Mouse (Mus musculus) thymus, adult 2 months (tissue): ENCODE results near the gene Atp6ap2. TPM values are rescaled to one million over a fixed set of nuclear protein-coding genes. Genes with fewer than 3 reads are reported as not detected.

Source experiments
- DNase-seq: peaks from one replicate; pipeline ENCODE4 v3.0.0; 2021
- H3K27ac ChIP-seq: fragments of 200-500 bp; 2 replicates; pipeline ENCODE4 v1.5.1; 2012; ENCODE audit warnings: low read length, control low read depth; ENCODE audit not compliant: control insufficient read depth, insufficient read depth
- H3K27me3 ChIP-seq: fragments of 200-500 bp; 2 replicates; pipeline ENCODE4 v1.6.1; 2012; ENCODE audit warnings: mild to moderate bottlenecking, low read length, moderate library complexity, mixed read lengths; ENCODE audit not compliant: control insufficient read depth, insufficient read depth
- H3K36me3 ChIP-seq: fragments of 200-500 bp; 2 replicates; pipeline ENCODE4 v1.6.1; 2012; ENCODE audit warnings: mild to moderate bottlenecking, low read length, moderate library complexity; ENCODE audit not compliant: control insufficient read depth, insufficient read depth
- H3K4me1 ChIP-seq: fragments of 200-500 bp; replicated peaks from 2 replicates; pipeline ENCODE4 v1.6.1; 2012; ENCODE audit warnings: low read length; ENCODE audit not compliant: control insufficient read depth, insufficient read depth
- H3K4me3 ChIP-seq: fragments of 200-500 bp; 2 replicates; pipeline ENCODE4 v1.5.1; 2012; ENCODE audit warnings: mild to moderate bottlenecking, low read length, control low read depth, moderate library complexity; ENCODE audit not compliant: control insufficient read depth, insufficient read depth
- CTCF ChIP-seq: fragments of 200-500 bp; IDR thresholded peaks from 2 replicates; pipeline ENCODE4 v1.5.1; 2012; ENCODE audit warnings: mild to moderate bottlenecking, control low read depth, low read length, moderate library complexity, borderline replicate concordance; ENCODE audit not compliant: control insufficient read depth, poor library complexity, insufficient read depth; ENCODE audit errors: extremely low read depth
- POLR2A ChIP-seq: fragments of 200-500 bp; IDR thresholded peaks from 2 replicates; pipeline ENCODE4 v1.6.1; 2012; ENCODE audit warnings: mild to moderate bottlenecking, low read length, control low read depth, moderate library complexity; ENCODE audit not compliant: control insufficient read depth, poor library complexity, insufficient read depth; ENCODE audit errors: extremely low read depth
- WGBS: fragments of 180-500 bp; shearing (Covaris S2); methylation state at CpG from one replicate; pipeline ENCODE4 v1.1.7; 2018; 5-methylcytosine and 5-hydroxymethylcytosine counted together
- polyA plus RNA-seq: library from polyadenylated mRNA; depleted of rRNA; stranded (reverse); fragments of >200 nt; gene quantifications from 2 replicates; pipeline ENCODE4 v1.2.3, GENCODE M21; 2012; rRNA removed

Atp6ap2 gene
- polyA plus RNA-seq, 1 experiment: 25.2 TPM

GRCm38 (mm10) chrX:12625131-12625530, 37.5 kb downstream of the Atp6ap2 start:
- 88% methylated on average over 4 of the region's 4 CpGs for WGBS
- Histone ChIP-seq H3K4me1 (no peaks in the 10 kb centered on the region), H3K36me3 (no peaks in the 10 kb centered on the region), H3K4me3 (no peak overlapping the region), H3K27me3 (no peaks in the 10 kb centered on the region), H3K27ac (no peak overlapping the region)
- TF ChIP-seq POLR2A: no peak
- no peak for TF ChIP-seq CTCF
- no peak for DNase-seq

- H3K27me3 ChIP-seq: no peaks in the 10 kb centered on the region
- H3K36me3 ChIP-seq: no peaks in the 10 kb centered on the region
- WGBS: 89% methylated on average over 2 of the region's 2 CpGs
- TF ChIP-seq POLR2A (no peak), CTCF (no peak)
- no peaks in the 10 kb centered on the region for H3K4me1 ChIP-seq
- no peak for DNase-seq
- no peak overlapping the region for H3K27ac ChIP-seq
- no peak overlapping the region for H3K4me3 ChIP-seq
These were observed 57.4 kb downstream of the Atp6ap2 start for GRCm38 (mm10) chrX:12644976-12645375.

GRCm38 (mm10) chrX:12645531-12646304, 58.1 kb downstream of the Atp6ap2 start:
- Histone ChIP-seq H3K4me3 (no peak overlapping the region), H3K36me3 (no peaks in the 10 kb centered on the region), H3K27ac (no peak overlapping the region), H3K4me1 (no peaks in the 10 kb centered on the region), H3K27me3 (no peaks in the 10 kb centered on the region)
- DNase-seq: no peak
- WGBS: 61% methylated on average over 12 of the region's 12 CpGs
- no peak for TF ChIP-seq POLR2A
- no peak for TF ChIP-seq CTCF

- no peak for TF ChIP-seq POLR2A
- TF ChIP-seq CTCF: no peak
- Histone ChIP-seq H3K4me1 (no peaks in the 10 kb centered on the region), H3K27ac (no peak overlapping the region), H3K4me3 (no peak overlapping the region), H3K27me3 (no peaks in the 10 kb centered on the region), H3K36me3 (peaks cover 5% of the 10 kb centered on the region)
- WGBS: 98% methylated on average over 15 of the region's 16 CpGs
- DNase-seq: no peak
These were observed 64.3 kb downstream of the Atp6ap2 start for GRCm38 (mm10) chrX:12651906-12652305.

GRCm38 (mm10) chrX:12653879-12654278, 66.3 kb downstream of the Atp6ap2 start:
- 50% methylated on average over 2 of the region's 2 CpGs for WGBS
- H3K36me3 ChIP-seq: peaks cover 10% of the 10 kb centered on the region
- no peak for DNase-seq
- H3K4me3 ChIP-seq: no peak overlapping the region
- no peak overlapping the region for H3K27ac ChIP-seq
- TF ChIP-seq POLR2A: no peak
- TF ChIP-seq CTCF: no peak
- no peaks in the 10 kb centered on the region for H3K4me1 ChIP-seq
- no peaks in the 10 kb centered on the region for H3K27me3 ChIP-seq

Other genes starting within 250 kb of the Atp6ap2 start
- 16.8 and 19.7 TPM in 2 replicates for gene 1810030O07Rik, start 85.9 kb downstream of the Atp6ap2 start, polyA plus RNA-seq
- 64.7 and 76.9 TPM in 2 replicates for gene Med14, start 174.3 kb downstream of the Atp6ap2 start, polyA plus RNA-seq